Mouse (Mus musculus): ENCODE measurements at regions not wholly inside any gene's neighbourhood (a gene's known extent, or its start where the extent isn't known, plus 50 kb on each side); places are given as distances from the start of the nearest gene placed in this dataset.
A peak's percentile ranks its signal among the peaks of the same experiment; 100 is the strongest.
"Not testable (repeated sequence)": the region's sequence is repeated elsewhere in the genome, so short reads cannot be mapped to it uniquely, and the experiment has no call there.

- not testable (repeated sequence) for H3K36me3 ChIP-seq; H3K9me3 ChIP-seq; H3K4me1 ChIP-seq (replicated peaks); H3K27ac ChIP-seq; H3K4me3 ChIP-seq; H3K27me3 ChIP-seq (ENCODE audit: insufficient read depth, poor library complexity, severe bottlenecking); DNase-seq (ENCODE audit: low spot score)
- 54% methylated on average over 1 of the region's 5 CpGs for WGBS
Observed at GRCm38 (mm10) chr12:23216521-23216920, 563.5 kb downstream of the Gm10330 start.

GRCm38 (mm10) chr12:23189546-23189945 lies 590.5 kb downstream of the Gm10330 start:
- peaks cover 10% of the 10 kb centered on the region; the same call in 1 of the 2 replicates for H3K36me3 ChIP-seq
- H3K4me1 ChIP-seq (replicated peaks); H3K27me3 ChIP-seq (ENCODE audit: insufficient read depth, poor library complexity, severe bottlenecking): not testable (repeated sequence)
- DNase-seq (ENCODE audit: low spot score): peak; percentile 77
- H3K4me3 ChIP-seq: peak overlapping the region; percentile 59
- H3K27ac ChIP-seq: peak overlapping the region; percentile 85
- peaks cover 19% of the 10 kb centered on the region; the same call in 1 of the 2 replicates for H3K9me3 ChIP-seq
- 2% methylated on average over 42 of the region's 42 CpGs for WGBS

- DNase-seq (ENCODE audit: low spot score): peak; percentile 18
- peaks cover 24% of the 10 kb centered on the region; the same call in 1 of the 2 replicates for H3K9me3 ChIP-seq
- not testable (repeated sequence) for H3K4me1 ChIP-seq (replicated peaks); H3K27me3 ChIP-seq (ENCODE audit: insufficient read depth, poor library complexity, severe bottlenecking)
- WGBS: under 1% methylated on average over 50 of the region's 50 CpGs
- peak overlapping the region; percentile 59 for H3K4me3 ChIP-seq
- peaks cover 11% of the 10 kb centered on the region; the same call in 1 of the 2 replicates for H3K36me3 ChIP-seq
- peak overlapping the region; percentile 85 for H3K27ac ChIP-seq
Observed at GRCm38 (mm10) chr12:23189110-23189509, 591.0 kb downstream of the Gm10330 start.
